Mouse (Mus musculus): ENCODE data around the gene Thap4. TPM values are rescaled to one million over a fixed set of nuclear protein-coding genes. Genes with fewer than 3 reads are reported as not detected.
"Not testable (repeated sequence)": the region's sequence is repeated elsewhere in the genome, so short reads cannot be mapped to it uniquely, and the experiment has no call there.

Gene Thap4
- total and polyA plus RNA-seq, 3 experiments, result 35.8 to 52.4 (median 50.2) TPM

DNA sequence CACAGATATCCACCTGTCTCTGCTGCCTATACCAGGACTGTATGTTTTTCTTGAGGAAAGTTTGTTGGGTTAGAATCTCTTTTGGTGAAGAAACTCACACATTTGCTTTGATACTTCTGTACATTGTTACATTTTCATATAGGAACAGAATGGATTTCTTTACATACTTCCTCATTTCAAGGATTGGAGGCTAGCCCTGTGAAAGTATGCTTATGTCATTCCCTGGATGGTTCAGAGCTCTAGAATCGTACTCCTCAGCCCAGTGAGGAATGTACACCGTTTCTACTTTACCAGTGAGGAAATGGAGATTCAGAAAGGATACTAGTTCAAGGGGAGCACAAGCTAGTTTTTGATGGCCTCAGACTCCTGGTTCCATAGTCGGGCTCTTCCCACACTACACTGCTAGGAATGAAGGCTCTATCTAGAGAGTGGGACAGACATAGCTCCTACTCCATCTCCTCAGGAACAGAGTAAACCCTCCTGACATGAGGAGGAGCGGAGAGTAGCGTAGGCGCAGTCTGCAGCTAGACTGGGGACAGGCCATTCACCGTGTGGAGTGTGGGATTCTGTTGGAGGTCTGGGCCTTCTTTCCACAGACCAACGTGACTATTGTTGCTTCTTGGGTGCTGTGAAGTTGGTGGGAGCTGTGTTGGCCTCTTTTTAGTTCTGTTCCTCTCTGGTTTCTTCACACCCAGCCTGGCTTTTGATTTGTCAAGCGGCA lies 10.4 kb upstream of the Thap4 start:
- in situ Hi-C loops (cut with MboI; ENCODE audit: low pct_ligation_motif_present, low pct_unique_long_range_greater_than_20kb, low sequenced_read_pairs), result no loop called here
- peaks cover 14 to 31% of the 10 kb centered on the region in 2 experiments for H3K36me3 ChIP-seq (replicated peaks in 1 of 2; ENCODE audit: control insufficient read depth in 1 of 2, insufficient read depth in 1 of 2, low read length in 1 of 2)
- H3K9me3 ChIP-seq (replicated peaks; ENCODE audit: low read length), result no peaks in the 10 kb centered on the region
- H3K79me2 ChIP-seq (replicated peaks; ENCODE audit: control insufficient read depth, extremely low read depth, insufficient read depth, poor library complexity, severe bottlenecking), result peaks cover 7% of the 10 kb centered on the region; the same call in 1 of the 2 replicates
- dilution Hi-C loops (cut with MboI; ENCODE audit: extremely low pct_ligation_motif_present, extremely low pct_unique_long_range_greater_than_20kb, low sequenced_read_pairs), result no loop called here
- DNase-seq (ENCODE audit: extremely low read depth), result no peak
- TF ChIP-seq ETS1 (conservative IDR thresholded peaks at IDR 0.05; ENCODE audit: low read depth, low read length), result no peak
- TF ChIP-seq MYC (IDR thresholded peaks at IDR 0.05; ENCODE audit: low read depth, low read length), result no peak
- H3K27ac ChIP-seq (ENCODE audit: insufficient read depth, low read depth), result no peak overlapping the region
- H3K4me3 ChIP-seq (replicated peaks in 1 of 3; ENCODE audit: low read depth in 2 of 3, low read length in 2 of 3, poor library complexity in 1 of 3), result no peak overlapping the region
- H3K4me2 ChIP-seq (ENCODE audit: insufficient read depth, low read depth, poor library complexity, severe bottlenecking), result no peak overlapping the region
- no peaks in the 10 kb centered on the region for H3K27me3 ChIP-seq (replicated peaks)
- no peak overlapping the region for H3K9ac ChIP-seq (ENCODE audit: insufficient read depth, low read depth)
- no peaks in the 10 kb centered on the region for H3K4me1 ChIP-seq (ENCODE audit: control insufficient read depth in 1 of 2, insufficient read depth in 2 of 2)

DNA sequence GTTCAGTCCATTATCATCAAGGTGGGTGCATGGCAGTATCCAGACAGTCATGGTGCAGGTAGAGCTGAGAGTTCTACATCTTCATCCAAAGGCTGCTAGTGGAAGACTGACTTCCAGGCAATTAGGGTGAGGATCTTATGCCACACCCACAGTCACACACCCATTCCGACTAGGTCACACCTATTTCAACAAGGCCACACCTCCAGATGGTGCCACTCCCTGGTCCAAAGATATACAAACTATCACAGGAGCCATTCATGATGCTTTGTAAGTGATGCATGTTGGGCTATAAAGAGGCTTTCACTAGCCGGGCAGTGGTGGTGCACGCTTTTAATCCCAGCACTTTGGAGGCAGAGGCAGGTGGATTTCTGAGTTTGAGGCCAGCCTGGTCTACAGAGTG lies 8.9 kb upstream of the Thap4 start:
- H3K4me1 ChIP-seq (ENCODE audit: control insufficient read depth in 1 of 2, insufficient read depth in 2 of 2); DNase-seq (ENCODE audit: extremely low read depth); H3K4me2 ChIP-seq (ENCODE audit: insufficient read depth, low read depth, poor library complexity, severe bottlenecking); H3K9me3 ChIP-seq (replicated peaks; ENCODE audit: low read length); H3K4me3 ChIP-seq (replicated peaks in 1 of 3; ENCODE audit: low read depth in 2 of 3, low read length in 2 of 3, poor library complexity in 1 of 3); in situ Hi-C loops (cut with MboI; ENCODE audit: low pct_ligation_motif_present, low pct_unique_long_range_greater_than_20kb, low sequenced_read_pairs); dilution Hi-C loops (cut with MboI; ENCODE audit: extremely low pct_ligation_motif_present, extremely low pct_unique_long_range_greater_than_20kb, low sequenced_read_pairs); H3K9ac ChIP-seq (ENCODE audit: insufficient read depth, low read depth); H3K27me3 ChIP-seq (replicated peaks); H3K27ac ChIP-seq (ENCODE audit: insufficient read depth, low read depth): not testable (repeated sequence)
- peaks cover 4 to 23% of the 10 kb centered on the region in 2 experiments for H3K36me3 ChIP-seq (replicated peaks in 1 of 2; ENCODE audit: control insufficient read depth in 1 of 2, insufficient read depth in 1 of 2, low read length in 1 of 2)
- H3K79me2 ChIP-seq (replicated peaks; ENCODE audit: control insufficient read depth, extremely low read depth, insufficient read depth, poor library complexity, severe bottlenecking), result peaks cover 15% of the 10 kb centered on the region; the same call in 1 of the 2 replicates

DNA sequence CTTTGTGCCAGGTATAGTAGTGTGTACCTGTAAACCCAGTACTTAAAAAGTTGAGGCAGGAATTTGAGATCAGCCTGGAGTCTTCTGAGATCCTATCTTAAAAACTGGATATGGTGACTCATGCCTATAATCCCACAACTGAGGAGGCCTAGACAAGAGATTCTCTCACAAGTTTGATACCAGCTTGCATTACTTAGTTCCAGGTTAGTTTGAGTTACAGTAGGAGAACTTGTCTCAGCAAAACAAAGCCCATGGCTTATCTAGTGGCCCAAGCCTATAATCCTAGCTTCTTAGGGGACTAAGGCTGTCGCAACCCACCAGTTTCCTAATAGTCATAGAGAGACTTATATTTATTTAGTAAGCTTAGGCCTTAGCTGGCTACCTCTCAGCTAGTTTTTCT lies 5.4 kb upstream of the Thap4 start:
- no peak overlapping the region for H3K27ac ChIP-seq (ENCODE audit: insufficient read depth, low read depth)
- H3K4me1 ChIP-seq (ENCODE audit: control insufficient read depth in 1 of 2, insufficient read depth in 2 of 2), result peaks cover 4 to 25% of the 10 kb centered on the region in 2 experiments; a peak in 3 of 4 replicates

More for the DNA sequence above, 5.4 kb upstream of the Thap4 start:
- no peak for DNase-seq (ENCODE audit: extremely low read depth)
- peaks cover 40% of the 10 kb centered on the region for H3K79me2 ChIP-seq (replicated peaks; ENCODE audit: control insufficient read depth, extremely low read depth, insufficient read depth, poor library complexity, severe bottlenecking)
- no peak overlapping the region for H3K4me3 ChIP-seq (replicated peaks in 1 of 3; ENCODE audit: low read depth in 2 of 3, low read length in 2 of 3, poor library complexity in 1 of 3)
- no peaks in the 10 kb centered on the region for H3K9me3 ChIP-seq (replicated peaks; ENCODE audit: low read length)
- H3K36me3 ChIP-seq (replicated peaks in 1 of 2; ENCODE audit: control insufficient read depth in 1 of 2, insufficient read depth in 1 of 2, low read length in 1 of 2), result peaks cover 0 to 14% of the 10 kb centered on the region in 2 experiments
- H3K9ac ChIP-seq (ENCODE audit: insufficient read depth, low read depth), result no peak overlapping the region
- no peaks in the 10 kb centered on the region for H3K27me3 ChIP-seq (replicated peaks)
- TF ChIP-seq BHLHE40 (IDR thresholded peaks at IDR 0.05; ENCODE audit: low read depth, low read length) (no peak), MYC (IDR thresholded peaks at IDR 0.05; ENCODE audit: low read depth, low read length) (no peak), EP300 (IDR thresholded peaks at IDR 0.05; ENCODE audit: low read length) (no peak), CTCF (conservative IDR thresholded peaks at IDR 0.05 in 1 of 2, IDR thresholded peaks at IDR 0.05 in 1 of 2; ENCODE audit: low read depth in 2 of 2, low read length in 2 of 2) (no peak), NRF1 (IDR thresholded peaks at IDR 0.05; ENCODE audit: low read depth, low read length) (no peak), GABPA (IDR thresholded peaks at IDR 0.05; ENCODE audit: insufficient replicate concordance, low read depth, low read length) (no peak), ZMIZ1 (IDR thresholded peaks at IDR 0.05; ENCODE audit: low read depth, low read length) (no peak), NELFE (IDR thresholded peaks at IDR 0.05; ENCODE audit: low read depth, low read length) (no peak), MAZ (IDR thresholded peaks at IDR 0.05; ENCODE audit: low read depth, low read length) (no peak), ZKSCAN1 (IDR thresholded peaks at IDR 0.05; ENCODE audit: borderline replicate concordance, low read depth, low read length) (no peak), KAT2A (IDR thresholded peaks at IDR 0.05; ENCODE audit: insufficient replicate concordance, low read length) (no peak), RAD21 (IDR thresholded peaks at IDR 0.05; ENCODE audit: low read depth, low read length) (no peak), MAX (IDR thresholded peaks at IDR 0.05; ENCODE audit: low read length) (no peak), MEF2A (IDR thresholded peaks at IDR 0.05; ENCODE audit: borderline replicate concordance, low read depth, low read length) (no peak)
- in situ Hi-C loops (cut with MboI; ENCODE audit: low pct_ligation_motif_present, low pct_unique_long_range_greater_than_20kb, low sequenced_read_pairs), result no loop called here
- H3K4me2 ChIP-seq (ENCODE audit: insufficient read depth, low read depth, poor library complexity, severe bottlenecking), result no peak overlapping the region
- dilution Hi-C loops (cut with MboI; ENCODE audit: extremely low pct_ligation_motif_present, extremely low pct_unique_long_range_greater_than_20kb, low sequenced_read_pairs), result no loop called here
